Mouse (Mus musculus): ENCODE results near the gene Prkcz.
"Not testable (repeated sequence)": the region's sequence is repeated elsewhere in the genome, so short reads cannot be mapped to it uniquely, and the experiment has no call there.

Prkcz gene

GRCm38 (mm10) chr4:155357601-155358000 is 3.6 kb downstream of the Prkcz start:
- DNase-seq = peak; percentile 34

DNA sequence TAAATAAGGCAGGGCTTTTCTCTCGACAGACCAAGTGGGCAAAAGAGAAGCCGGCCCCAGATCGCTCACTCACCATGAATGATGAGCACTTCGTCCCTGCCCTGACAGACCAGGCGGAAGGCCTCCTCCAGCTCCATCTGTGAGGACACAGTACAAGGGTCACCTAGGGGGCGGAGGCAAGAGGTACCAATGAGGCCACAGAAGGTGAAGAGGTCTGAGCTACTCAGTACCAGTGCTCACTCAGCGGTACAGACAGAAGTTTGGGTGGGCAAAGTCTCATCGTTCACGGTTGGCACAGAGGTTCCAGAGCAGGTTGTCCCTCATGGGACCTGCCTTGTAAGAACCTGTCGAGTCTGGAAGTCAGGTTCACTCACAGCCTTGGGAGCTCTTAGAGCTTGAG is 4.8 kb downstream of the Prkcz start:
- no peak for DNase-seq

- no peak for DNase-seq
Measured at GRCm38 (mm10) chr4:155354546-155354945, 6.6 kb downstream of the Prkcz start.

- DNase-seq = no peak
Measured at GRCm38 (mm10) chr4:155354035-155354434, 7.1 kb downstream of the Prkcz start.

DNA sequence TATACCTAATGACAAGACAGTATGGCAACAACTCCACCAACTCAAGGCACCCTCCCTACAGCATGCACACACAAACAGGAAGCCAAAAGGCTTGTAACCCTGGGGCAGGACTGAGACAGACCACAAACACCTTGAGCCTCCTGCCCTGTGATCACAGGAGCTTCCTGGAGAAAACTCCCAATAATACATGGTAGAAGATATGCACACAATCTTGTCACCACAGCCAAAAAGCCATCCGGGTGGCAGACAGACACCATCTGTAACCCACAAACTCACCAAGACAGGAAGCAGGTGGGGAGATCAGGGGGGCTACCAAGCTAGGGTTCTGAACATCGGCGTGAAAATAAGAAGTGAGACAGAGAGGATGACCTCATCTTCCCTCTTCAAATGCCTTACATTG is 8.6 kb downstream of the Prkcz start:
- no peak for DNase-seq

DNA sequence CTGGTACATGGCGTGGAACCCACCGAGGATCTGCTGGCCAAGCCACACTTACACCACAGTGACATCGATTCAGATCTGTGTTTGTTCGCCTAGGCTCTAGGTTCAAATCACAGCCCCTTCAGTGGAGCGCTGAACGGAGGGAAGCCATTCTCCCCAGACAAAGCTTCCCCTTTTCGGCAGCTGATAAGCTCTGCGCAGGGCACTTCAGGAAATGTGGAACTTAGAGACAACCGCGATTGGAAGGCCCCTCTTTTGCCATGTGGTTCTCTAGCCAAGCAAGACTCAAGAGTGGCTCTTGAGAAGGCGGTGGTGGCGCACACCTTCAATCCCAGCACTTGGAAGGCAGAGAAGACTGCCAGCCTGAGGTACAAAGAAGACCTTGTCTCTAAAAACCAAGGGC is 14.8 kb downstream of the Prkcz start:
- DNase-seq = no peak

GRCm38 (mm10) chr4:155345608-155345953 is 15.6 kb downstream of the Prkcz start:
- peak; percentile 87 for DNase-seq

- DNase-seq = peak; percentile 62
Measured at GRCm38 (mm10) chr4:155344716-155345607, 16.2 kb downstream of the Prkcz start.

DNA sequence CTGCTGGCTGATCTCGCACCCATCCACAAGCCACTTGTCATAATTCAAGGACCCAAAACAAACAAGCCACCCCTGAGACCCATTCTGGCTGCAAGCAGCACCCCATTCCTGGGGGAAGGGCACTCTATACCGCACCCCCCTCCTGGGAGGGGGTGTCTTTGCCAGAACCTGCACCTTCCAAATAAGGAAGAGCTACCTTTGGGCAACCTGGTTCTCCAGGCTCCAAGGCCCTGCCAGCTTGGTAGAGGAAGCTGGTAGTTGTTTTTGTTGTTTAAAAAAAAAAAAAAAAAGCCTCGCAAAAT is 16.9 kb downstream of the Prkcz start:
- DNase-seq = no peak

DNA sequence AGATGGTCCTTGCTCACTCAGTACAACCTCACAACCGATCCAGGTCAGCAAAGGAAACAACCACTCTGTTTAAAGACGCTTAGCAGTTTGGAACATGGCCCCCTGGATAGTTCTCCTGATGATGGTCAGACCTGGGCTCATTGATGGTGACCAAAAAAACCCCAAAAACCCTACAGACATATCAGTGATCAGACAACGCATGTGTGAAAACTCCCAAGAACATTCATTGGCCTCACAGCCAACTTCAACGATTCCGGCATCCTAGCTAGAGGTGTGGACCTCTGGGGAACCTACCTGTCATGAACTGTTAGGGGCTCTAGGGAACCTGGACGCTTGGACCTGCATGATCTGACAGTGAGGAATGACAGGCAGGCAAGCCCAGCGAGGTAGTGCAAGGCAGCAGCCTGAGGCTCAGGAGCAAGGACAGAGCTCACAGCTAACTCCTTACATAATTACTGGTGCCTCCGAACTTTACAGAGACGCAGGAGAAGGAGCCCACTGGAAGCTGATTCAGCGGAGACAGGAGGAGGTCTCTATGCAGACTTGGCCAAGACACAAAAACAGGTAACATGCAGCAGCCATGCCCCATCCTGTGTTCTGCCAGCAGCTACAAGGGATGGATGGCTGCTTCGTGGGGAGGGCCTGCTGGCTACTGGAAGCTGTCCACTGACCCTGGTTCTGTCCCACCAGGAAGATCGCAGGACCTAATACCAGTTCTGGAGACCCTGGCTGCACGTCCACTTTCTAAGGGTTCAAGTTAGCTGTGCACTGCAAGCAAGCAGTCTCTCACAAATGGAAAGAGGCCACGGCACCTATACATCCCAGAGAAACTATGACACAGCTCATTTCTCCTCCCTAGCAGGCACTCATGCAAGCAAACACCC is 17.5 kb downstream of the Prkcz start:
- DNase-seq = no peak

DNA sequence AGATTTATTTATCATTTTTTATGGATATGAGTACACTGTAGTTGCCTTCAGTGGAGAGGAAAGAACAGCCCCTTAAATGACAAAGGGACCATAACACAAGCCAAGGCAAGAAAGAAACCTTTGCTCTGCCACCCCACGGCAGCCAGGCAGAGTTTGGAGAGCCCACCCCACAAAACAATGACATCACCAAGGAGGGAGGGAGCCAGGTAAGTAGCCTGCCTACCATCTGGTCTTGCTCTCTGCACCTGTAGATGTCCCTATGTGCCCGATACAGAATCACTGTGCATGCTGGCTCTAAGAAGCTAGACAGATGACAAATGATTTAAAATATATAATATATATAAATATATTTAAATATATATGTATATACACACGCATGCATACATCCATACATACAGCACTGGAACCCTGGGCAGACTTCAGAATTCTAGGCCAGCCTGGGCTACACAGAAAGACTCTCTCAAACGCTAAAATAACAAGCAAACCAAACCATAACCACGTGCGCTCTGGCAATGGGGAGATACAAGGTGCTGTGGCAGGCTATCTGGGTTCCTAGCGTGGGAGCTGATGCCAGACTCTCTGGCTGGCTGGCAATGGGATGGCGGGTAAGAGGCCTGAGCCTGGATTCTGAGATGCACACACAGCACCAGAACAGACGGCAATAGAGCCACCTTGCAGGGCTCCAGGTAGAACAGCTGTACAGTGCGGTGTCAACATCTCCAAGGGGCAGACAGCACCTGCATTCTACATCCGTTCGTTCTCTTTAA is 24.7 kb downstream of the Prkcz start:
- DNase-seq = no peak

GRCm38 (mm10) chr4:155332253-155332652 is 28.9 kb downstream of the Prkcz start:
- no peak for DNase-seq

DNA sequence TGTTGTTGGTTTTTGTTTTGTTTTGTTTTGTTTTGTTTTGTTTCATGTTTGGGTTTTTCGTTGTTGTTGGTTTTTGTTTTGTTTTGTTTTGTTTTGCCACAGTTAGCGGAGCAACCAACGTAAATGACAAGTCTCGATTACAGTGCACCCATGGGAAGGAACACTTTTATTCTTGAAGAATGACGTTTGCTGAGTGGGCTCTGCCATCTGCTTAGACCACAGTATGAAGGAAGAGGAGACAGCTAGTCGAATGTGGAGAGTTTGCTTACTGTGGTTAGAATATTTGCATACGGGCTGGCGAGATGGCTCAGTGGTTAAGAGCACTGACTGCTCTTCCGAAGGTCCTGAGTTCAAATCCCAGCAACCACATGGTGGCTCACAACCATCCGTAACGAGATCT is 32.8 kb downstream of the Prkcz start:
- not testable (repeated sequence) for DNase-seq

GRCm38 (mm10) chr4:155325773-155326172 is 35.4 kb downstream of the Prkcz start:
- DNase-seq = no peak

GRCm38 (mm10) chr4:155324511-155324910 is 36.6 kb downstream of the Prkcz start:
- no peak for DNase-seq

DNA sequence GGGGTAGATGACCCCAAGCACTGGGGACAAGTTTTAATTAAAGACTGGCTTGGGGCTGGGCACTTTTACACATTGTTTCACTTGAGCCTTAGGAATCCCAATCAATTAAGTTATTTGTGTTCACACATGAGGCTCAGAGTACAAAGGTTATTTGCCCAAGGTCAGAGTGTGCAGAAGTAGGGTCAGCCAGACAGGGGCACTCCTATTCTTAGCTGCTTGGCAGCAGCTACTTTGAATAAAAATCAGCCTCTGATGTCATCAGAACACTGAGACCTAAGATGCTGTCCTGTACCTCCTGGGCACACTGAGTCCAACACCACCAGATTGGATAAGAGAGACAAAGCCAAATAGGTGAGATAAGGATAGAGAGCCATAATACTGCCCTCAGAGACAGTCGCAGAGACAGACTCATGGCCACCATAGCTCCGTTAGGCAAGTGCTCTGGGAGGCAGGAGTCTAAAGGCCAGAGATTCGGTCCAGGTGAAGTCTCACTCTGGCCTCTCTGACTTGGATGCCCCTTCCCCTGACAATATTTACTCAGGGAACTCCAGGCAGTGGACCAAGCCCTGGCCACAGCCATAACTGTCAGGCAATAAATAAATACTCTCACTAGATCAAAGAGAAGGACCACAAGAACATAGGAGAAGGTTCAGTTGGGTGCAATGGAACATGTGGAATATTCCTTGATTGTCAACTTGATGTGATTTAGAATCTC is 37.9 kb downstream of the Prkcz start:
- no peak for DNase-seq

- peak; percentile 84 for DNase-seq
Measured at GRCm38 (mm10) chr4:155320281-155321244, 40.6 kb downstream of the Prkcz start.

- no peak for DNase-seq
Measured at GRCm38 (mm10) chr4:155318266-155318665, 42.9 kb downstream of the Prkcz start.

DNA sequence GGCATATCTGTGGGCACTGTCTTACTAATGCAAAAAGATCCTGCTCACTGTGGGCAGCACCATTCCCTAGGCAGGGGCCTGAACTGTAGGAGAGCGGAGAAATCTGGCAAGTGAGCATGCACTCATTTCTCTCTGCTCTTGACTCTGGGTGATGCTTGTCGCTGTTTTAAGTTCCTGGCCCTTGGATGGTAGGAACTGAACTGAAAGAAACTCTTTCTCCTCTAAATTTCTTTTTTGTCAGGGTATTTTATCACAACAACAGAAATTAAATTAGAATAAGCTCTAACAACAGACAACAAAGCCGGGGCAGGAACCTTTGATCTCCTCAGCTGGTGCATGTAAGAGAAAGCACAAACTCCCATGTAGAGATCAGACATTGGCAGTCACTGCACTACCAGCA is 46.1 kb downstream of the Prkcz start:
- no peak for DNase-seq

GRCm38 (mm10) chr4:155308679-155309078 is 52.5 kb downstream of the Prkcz start:
- no peak for DNase-seq

GRCm38 (mm10) chr4:155308068-155308467 is 53.1 kb downstream of the Prkcz start:
- peak; percentile 92 for DNase-seq
